Mouse (Mus musculus) neural tube, embryonic 12.5 days (tissue): ENCODE data around the gene Chp2. TPM values are rescaled to one million over a fixed set of nuclear protein-coding genes. Genes with fewer than 3 reads are reported as not detected.
A peak's percentile ranks its signal among the peaks of the same experiment; 100 is the strongest.

Source experiments
- ATAC-seq: fragments of 200-750 bp; cut with Nextera tagmentation; 2 replicates; pipeline ENCODE4 v1.8.0; 2017; ENCODE audit warnings: low read depth, mild to moderate bottlenecking, moderate TSS enrichment, moderate library complexity; ENCODE audit not compliant: low FRiP score
- H3K27ac ChIP-seq: fragments of 300-500 bp; sonication (generic); 2 replicates; pipeline ENCODE4 v1.5.1; 2016
- H3K27me3 ChIP-seq: fragments of 300-500 bp; sonication (generic); replicated peaks from 2 replicates; pipeline ENCODE4 v1.6.1; 2016; ENCODE audit warnings: mild to moderate bottlenecking
- H3K36me3 ChIP-seq: fragments of 300-500 bp; sonication (generic); 2 replicates; pipeline ENCODE4 v1.6.1; 2016; ENCODE audit warnings: mild to moderate bottlenecking
- H3K4me1 ChIP-seq: fragments of 300-500 bp; sonication (generic); 2 replicates; pipeline ENCODE4 v1.6.1; 2016
- H3K4me2 ChIP-seq: fragments of 300-500 bp; sonication (generic); replicated peaks from 2 replicates; pipeline ENCODE4 v1.6.1; 2016; ENCODE audit warnings: mild to moderate bottlenecking
- H3K4me3 ChIP-seq: fragments of 300-500 bp; sonication (generic); 2 replicates; pipeline ENCODE4 v1.5.1; 2016
- H3K9ac ChIP-seq: fragments of 300-500 bp; sonication (generic); 2 replicates; pipeline ENCODE4 v1.6.1; 2016; ENCODE audit warnings: mild to moderate bottlenecking
- H3K9me3 ChIP-seq: fragments of 300-500 bp; sonication (generic); 2 replicates; pipeline ENCODE4 v1.6.1; 2016; ENCODE audit warnings: mild to moderate bottlenecking
- WGBS: fragments of 180-500 bp; shearing (Covaris S2); methylation state at CpG from one replicate; pipeline ENCODE4 v1.1.7; 2016; 5-methylcytosine and 5-hydroxymethylcytosine counted together
- polyA plus RNA-seq: library from polyadenylated mRNA; unstranded; fragments of >200 nt; fragmentation: Nextera tagmentation; extraction: Ambion mirVana; gene quantifications from 2 replicates; pipeline ENCODE4 v1.2.1, GENCODE M21; 2016

Chp2 gene
- 0.39 and 0.50 TPM in 2 replicates for polyA plus RNA-seq

- Histone ChIP-seq H3K4me2 (peak within 1 kb of the TSS; percentile 44), H3K27ac (no peak within 1 kb of the TSS), H3K9ac (no peak within 1 kb of the TSS), H3K4me1 (no peaks in the 10 kb centered on the region), H3K27me3 (no peaks in the 10 kb centered on the region), H3K36me3 (no peaks in the 10 kb centered on the region), H3K9me3 (no peaks in the 10 kb centered on the region), H3K4me3 (no peak within 1 kb of the TSS)
- ATAC-seq: no peak
- WGBS: 30% methylated on average over 20 of the region's 20 CpGs
Measured at GRCm38 (mm10) chr7:122219315-122219801, at the start of gene Chp2. TSS of gene Chp2 (plus strand) at chr7:122219496.

DNA sequence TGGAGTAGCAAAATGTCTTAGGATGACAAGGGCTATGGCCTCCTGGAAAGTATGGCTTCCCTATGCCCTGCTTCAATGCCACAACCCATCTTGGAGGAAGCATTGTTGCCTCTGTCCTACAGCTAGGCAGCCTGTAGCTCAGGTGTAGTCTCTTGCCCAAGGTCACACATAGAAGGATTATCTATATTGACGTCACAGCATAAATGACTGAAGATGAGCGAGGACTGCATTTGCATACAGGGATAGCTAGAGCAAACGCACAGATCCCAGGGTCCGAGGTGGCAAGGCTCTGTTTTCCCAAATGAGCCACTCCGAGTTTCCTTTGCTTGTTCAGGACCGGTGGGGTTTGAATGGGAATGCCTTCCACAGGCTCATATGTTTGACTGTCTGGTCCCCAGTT lies 48.6 kb upstream of the Chp2 start:
- Histone ChIP-seq H3K4me1 (no peaks in the 10 kb centered on the region), H3K9me3 (no peaks in the 10 kb centered on the region), H3K9ac (no peak overlapping the region), H3K4me3 (no peak overlapping the region), H3K36me3 (peaks cover 49% of the 10 kb centered on the region), H3K4me2 (no peak overlapping the region), H3K27me3 (no peaks in the 10 kb centered on the region), H3K27ac (no peak overlapping the region)
- no peak for ATAC-seq
- 87% methylated on average over 6 of the region's 6 CpGs for WGBS

- ATAC-seq: no peak
- Histone ChIP-seq H3K4me1 (no peaks in the 10 kb centered on the region), H3K27ac (no peak overlapping the region), H3K36me3 (peaks cover 39% of the 10 kb centered on the region), H3K4me2 (no peak overlapping the region), H3K9ac (no peak overlapping the region), H3K27me3 (no peaks in the 10 kb centered on the region), H3K4me3 (no peak overlapping the region), H3K9me3 (no peaks in the 10 kb centered on the region)
- 74% methylated on average over 10 of the region's 10 CpGs for WGBS
Measured at GRCm38 (mm10) chr7:122171613-122172012, 47.7 kb upstream of the Chp2 start.

GRCm38 (mm10) chr7:122180720-122181119 lies 38.6 kb upstream of the Chp2 start:
- no peaks in the 10 kb centered on the region for H3K36me3 ChIP-seq
- H3K9ac ChIP-seq: no peak overlapping the region
- no peak for ATAC-seq
- no peak overlapping the region for H3K4me3 ChIP-seq
- H3K4me1 ChIP-seq: no peaks in the 10 kb centered on the region
- WGBS: 92% methylated on average over 7 of the region's 7 CpGs
- H3K27ac ChIP-seq: no peak overlapping the region
- H3K4me2 ChIP-seq: no peak overlapping the region
- no peaks in the 10 kb centered on the region for H3K27me3 ChIP-seq
- H3K9me3 ChIP-seq: no peaks in the 10 kb centered on the region

DNA sequence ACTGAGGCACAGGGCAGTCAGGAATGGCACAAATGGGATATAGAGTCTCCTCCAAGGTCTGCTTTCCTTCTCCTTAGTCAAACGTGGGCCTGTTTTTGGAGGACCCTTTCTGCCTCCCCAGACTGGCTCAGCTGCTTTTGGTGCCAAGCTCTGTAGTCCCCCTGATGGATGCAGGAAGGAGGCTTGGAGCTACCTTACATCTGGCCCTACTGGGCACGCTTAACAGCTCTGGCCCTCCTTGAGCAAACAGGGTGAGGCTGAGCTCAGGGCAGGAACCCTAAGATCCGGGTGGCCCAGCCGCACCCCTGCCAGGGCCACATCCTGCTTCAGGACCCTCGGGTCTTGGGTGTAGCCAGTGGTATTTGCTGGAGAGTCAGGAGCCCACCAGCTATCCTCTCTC lies 34.7 kb upstream of the Chp2 start:
- Histone ChIP-seq H3K4me3 (no peak overlapping the region), H3K27ac (no peak overlapping the region), H3K27me3 (no peaks in the 10 kb centered on the region), H3K4me1 (no peaks in the 10 kb centered on the region), H3K4me2 (no peak overlapping the region), H3K36me3 (no peaks in the 10 kb centered on the region), H3K9ac (no peak overlapping the region), H3K9me3 (no peaks in the 10 kb centered on the region)
- no peak for ATAC-seq
- 70% methylated on average over 5 of the region's 5 CpGs for WGBS

GRCm38 (mm10) chr7:122186043-122186442 lies 33.3 kb upstream of the Chp2 start, which contains the start of gene Ern2:
TSS of gene Ern2 (minus strand) at chr7:122186207.
- no peaks in the 10 kb centered on the region for H3K9me3 ChIP-seq
- H3K4me1 ChIP-seq: no peaks in the 10 kb centered on the region
- peak within 1 kb of the TSS; percentile 31 for H3K4me2 ChIP-seq
- H3K9ac ChIP-seq: no peak within 1 kb of the TSS
- ATAC-seq: no peak
- H3K4me3 ChIP-seq: no peak within 1 kb of the TSS
- H3K36me3 ChIP-seq: no peaks in the 10 kb centered on the region
- no peaks in the 10 kb centered on the region for H3K27me3 ChIP-seq
- WGBS: 18% methylated on average over 17 of the region's 17 CpGs
- no peak within 1 kb of the TSS for H3K27ac ChIP-seq

GRCm38 (mm10) chr7:122189484-122189883 lies 29.8 kb upstream of the Chp2 start:
- Histone ChIP-seq H3K4me3 (no peak overlapping the region), H3K27ac (no peak overlapping the region), H3K4me1 (no peaks in the 10 kb centered on the region), H3K36me3 (no peaks in the 10 kb centered on the region), H3K4me2 (no peak overlapping the region), H3K27me3 (no peaks in the 10 kb centered on the region), H3K9me3 (no peaks in the 10 kb centered on the region), H3K9ac (no peak overlapping the region)
- WGBS: 36% methylated on average over 7 of the region's 7 CpGs
- no peak for ATAC-seq

GRCm38 (mm10) chr7:122191097-122191496 lies 28.2 kb upstream of the Chp2 start:
- Histone ChIP-seq H3K9ac (no peak overlapping the region), H3K27ac (no peak overlapping the region), H3K36me3 (no peaks in the 10 kb centered on the region), H3K9me3 (no peaks in the 10 kb centered on the region), H3K4me1 (no peaks in the 10 kb centered on the region), H3K27me3 (no peaks in the 10 kb centered on the region), H3K4me2 (no peak overlapping the region), H3K4me3 (no peak overlapping the region)
- 62% methylated on average over 10 of the region's 10 CpGs for WGBS
- ATAC-seq: no peak

GRCm38 (mm10) chr7:122193919-122194318 lies 25.4 kb upstream of the Chp2 start:
- no peaks in the 10 kb centered on the region for H3K27me3 ChIP-seq
- no peak overlapping the region for H3K4me2 ChIP-seq
- H3K27ac ChIP-seq: no peak overlapping the region
- H3K9me3 ChIP-seq: no peaks in the 10 kb centered on the region
- no peak overlapping the region for H3K9ac ChIP-seq
- no peak overlapping the region for H3K4me3 ChIP-seq
- no peaks in the 10 kb centered on the region for H3K36me3 ChIP-seq
- no peak for ATAC-seq
- no peaks in the 10 kb centered on the region for H3K4me1 ChIP-seq

- H3K9me3 ChIP-seq: no peaks in the 10 kb centered on the region
- WGBS: 91% methylated on average over 9 of the region's 9 CpGs
- no peaks in the 10 kb centered on the region for H3K36me3 ChIP-seq
- no peak for ATAC-seq
- H3K4me2 ChIP-seq: no peak overlapping the region
- no peak overlapping the region for H3K27ac ChIP-seq
- no peaks in the 10 kb centered on the region for H3K4me1 ChIP-seq
- no peak overlapping the region for H3K9ac ChIP-seq
- no peaks in the 10 kb centered on the region for H3K27me3 ChIP-seq
- no peak overlapping the region for H3K4me3 ChIP-seq
Measured at GRCm38 (mm10) chr7:122196771-122197170, 22.5 kb upstream of the Chp2 start.

DNA sequence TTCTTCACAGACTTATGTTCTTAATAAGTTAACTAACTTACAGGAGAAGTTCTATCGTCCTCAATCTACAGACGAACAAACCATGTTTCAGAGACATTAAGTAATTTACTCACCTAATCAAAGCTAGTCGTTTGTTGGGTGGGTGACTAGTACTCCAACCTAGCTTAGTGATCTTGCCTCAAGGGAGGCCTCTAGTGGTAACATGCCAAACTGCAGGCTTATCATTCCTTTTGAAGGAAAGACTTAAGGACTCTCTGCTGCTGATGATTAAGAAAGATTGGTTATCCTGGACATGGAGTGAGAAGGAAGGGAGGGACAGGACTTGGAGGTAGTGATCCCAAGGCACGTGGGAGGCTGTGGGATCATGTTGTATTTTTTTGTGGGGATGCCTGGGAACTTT lies 22.0 kb upstream of the Chp2 start:
- WGBS: 40% methylated on average over 4 of the region's 4 CpGs
- Histone ChIP-seq H3K36me3 (no peaks in the 10 kb centered on the region), H3K27me3 (no peaks in the 10 kb centered on the region), H3K9ac (no peak overlapping the region), H3K4me2 (no peak overlapping the region), H3K9me3 (no peaks in the 10 kb centered on the region), H3K4me1 (no peaks in the 10 kb centered on the region), H3K4me3 (no peak overlapping the region), H3K27ac (no peak overlapping the region)
- ATAC-seq: no peak

GRCm38 (mm10) chr7:122199296-122199695 lies 20.0 kb upstream of the Chp2 start:
- no peaks in the 10 kb centered on the region for H3K4me1 ChIP-seq
- no peak for ATAC-seq
- H3K27me3 ChIP-seq: no peaks in the 10 kb centered on the region
- H3K27ac ChIP-seq: no peak overlapping the region
- no peaks in the 10 kb centered on the region for H3K9me3 ChIP-seq
- no peak overlapping the region for H3K4me3 ChIP-seq
- no peak overlapping the region for H3K9ac ChIP-seq
- no peaks in the 10 kb centered on the region for H3K36me3 ChIP-seq
- WGBS: 37% methylated on average over 5 of the region's 5 CpGs
- H3K4me2 ChIP-seq: no peak overlapping the region

GRCm38 (mm10) chr7:122203936-122204335 lies 15.4 kb upstream of the Chp2 start:
- Histone ChIP-seq H3K27me3 (no peaks in the 10 kb centered on the region), H3K9me3 (no peaks in the 10 kb centered on the region), H3K27ac (no peak overlapping the region), H3K4me2 (no peak overlapping the region), H3K9ac (no peak overlapping the region), H3K4me1 (no peaks in the 10 kb centered on the region), H3K36me3 (no peaks in the 10 kb centered on the region), H3K4me3 (no peak overlapping the region)
- ATAC-seq: no peak
- 32% methylated on average over 2 of the region's 2 CpGs for WGBS
